Mouse (Mus musculus): Measurements from ENCODE around the gene Cyp26a1. TPM values are rescaled to one million over a fixed set of nuclear protein-coding genes. Genes with fewer than 3 reads are reported as not detected.

The Cyp26a1 gene
- polyA plus RNA-seq, 1 experiment from 2014 or later = 9.9 TPM

DNA sequence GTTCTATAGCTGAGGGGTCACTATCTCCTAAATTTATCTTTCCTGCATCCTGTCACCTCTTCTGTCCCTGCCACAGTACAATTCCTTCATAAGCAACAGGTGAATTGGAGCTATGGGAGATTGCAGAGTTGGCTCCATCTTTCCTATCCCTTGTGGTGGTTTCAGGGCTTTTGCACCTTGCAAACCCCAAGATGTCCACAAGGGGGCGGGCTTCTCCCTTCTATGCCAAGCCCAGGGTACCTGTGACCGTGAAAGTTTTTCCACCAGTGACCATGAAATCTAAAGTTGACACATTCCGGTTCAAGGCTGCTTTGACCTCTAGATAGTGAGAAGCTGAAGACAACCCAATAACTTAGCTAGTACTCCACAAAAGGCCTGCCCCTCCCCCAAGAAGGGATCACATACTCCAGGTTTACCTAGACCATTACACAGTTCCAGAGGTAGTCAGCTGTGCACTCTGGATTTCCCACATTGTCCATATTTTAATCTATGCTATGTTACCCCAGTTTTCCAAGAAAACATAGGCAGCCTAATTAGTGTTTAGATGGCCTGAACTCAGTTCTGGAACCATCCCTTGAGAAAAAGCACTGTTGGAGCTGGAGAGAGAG, 6.4 kb downstream of the Cyp26a1 start:
- Histone ChIP-seq H3K4me3 (ENCODE audit: low read depth, low read length) (no peak overlapping the region), H3K36me3 (ENCODE audit: control insufficient read depth, insufficient read depth, low read length) (no peaks in the 10 kb centered on the region), H3K9ac (replicated peaks; ENCODE audit: low read depth, low read length) (no peak overlapping the region), H3K27me3 (ENCODE audit: control insufficient read depth, insufficient read depth, low read length) (peaks cover 39% of the 10 kb centered on the region), H3K27ac (ENCODE audit: low read length) (no peak overlapping the region), H3K4me2 (replicated peaks; ENCODE audit: low read depth, low read length) (no peak overlapping the region), H3K9me3 (ENCODE audit: control insufficient read depth, low read depth, low read length) (no peaks in the 10 kb centered on the region), H3K4me1 (ENCODE audit: control insufficient read depth, insufficient read depth, low read length) (no peaks in the 10 kb centered on the region)
- 0 out of 2 replicates have a peak, but pooled peaks have one; percentile 23 for ATAC-seq (ENCODE audit: insufficient number of reproducible peaks, insufficient read depth, low FRiP score, low read depth)
- 9% methylated on average over 3 of the region's 3 CpGs for WGBS

DNA sequence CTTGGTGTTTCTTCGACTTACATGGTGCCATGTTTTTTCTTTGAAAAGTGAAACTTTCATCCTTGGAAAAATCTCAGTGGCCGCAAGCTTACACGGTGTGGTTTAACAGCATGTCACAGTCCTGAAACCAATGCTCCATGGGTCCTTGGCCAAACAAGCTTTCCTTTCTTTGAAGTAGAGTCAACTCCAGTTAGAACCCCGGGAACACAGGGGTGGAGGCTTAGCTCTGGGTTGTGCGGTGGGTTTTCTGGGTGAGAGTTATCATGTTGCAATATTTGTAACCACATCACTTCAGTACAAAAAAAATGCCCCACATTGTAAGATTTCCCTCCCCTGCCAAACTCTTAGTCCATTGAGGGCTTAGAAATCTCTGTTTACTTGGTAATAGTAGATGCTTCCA, 8.1 kb downstream of the Cyp26a1 start:
- no peaks in the 10 kb centered on the region for H3K36me3 ChIP-seq (ENCODE audit: control insufficient read depth, insufficient read depth, low read length)
- H3K4me1 ChIP-seq (ENCODE audit: control insufficient read depth, insufficient read depth, low read length) = no peaks in the 10 kb centered on the region
- no peak overlapping the region for H3K4me2 ChIP-seq (replicated peaks; ENCODE audit: low read depth, low read length)
- no peak for ATAC-seq (ENCODE audit: insufficient number of reproducible peaks, insufficient read depth, low FRiP score, low read depth)
- no peaks in the 10 kb centered on the region; the same call in 1 of the 2 replicates for H3K9me3 ChIP-seq (ENCODE audit: control insufficient read depth, low read depth, low read length)
- H3K27me3 ChIP-seq (ENCODE audit: control insufficient read depth, insufficient read depth, low read length) = peaks cover 23% of the 10 kb centered on the region
- no peak overlapping the region for H3K4me3 ChIP-seq (ENCODE audit: low read depth, low read length)
- no peak overlapping the region for H3K9ac ChIP-seq (replicated peaks; ENCODE audit: low read depth, low read length)
- H3K27ac ChIP-seq (ENCODE audit: low read length) = no peak overlapping the region
- WGBS = 85% methylated on average over 5 of the region's 5 CpGs

DNA sequence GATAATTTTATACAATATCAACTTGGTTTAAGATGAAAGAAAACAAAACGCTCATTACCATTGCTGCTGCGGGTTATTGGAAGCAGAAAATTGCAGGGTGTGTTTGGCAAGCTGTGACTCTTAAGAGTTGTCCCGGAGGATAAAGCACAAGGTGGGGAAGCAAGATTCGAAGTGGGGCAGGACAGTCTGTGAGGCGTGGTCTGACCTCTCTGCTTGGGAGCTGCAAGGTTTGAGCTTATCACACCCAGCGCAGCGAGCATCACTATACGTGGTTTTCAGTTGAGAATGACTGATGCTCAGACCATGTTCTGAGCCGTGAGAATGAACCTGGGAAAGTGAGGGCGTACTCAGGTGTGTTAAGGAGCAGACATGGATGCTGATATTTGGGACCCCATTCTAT, 17.1 kb downstream of the Cyp26a1 start:
- H3K4me2 ChIP-seq (replicated peaks; ENCODE audit: low read depth, low read length) = no peak overlapping the region
- H3K27me3 ChIP-seq (ENCODE audit: control insufficient read depth, insufficient read depth, low read length) = no peaks in the 10 kb centered on the region
- H3K36me3 ChIP-seq (ENCODE audit: control insufficient read depth, insufficient read depth, low read length) = no peaks in the 10 kb centered on the region
- no peaks in the 10 kb centered on the region for H3K4me1 ChIP-seq (ENCODE audit: control insufficient read depth, insufficient read depth, low read length)
- no peak for ATAC-seq (ENCODE audit: insufficient number of reproducible peaks, insufficient read depth, low FRiP score, low read depth)
- 64% methylated on average over 10 of the region's 10 CpGs for WGBS
- no peak overlapping the region for H3K4me3 ChIP-seq (ENCODE audit: low read depth, low read length)
- no peaks in the 10 kb centered on the region; the same call in 1 of the 2 replicates for H3K9me3 ChIP-seq (ENCODE audit: control insufficient read depth, low read depth, low read length)
- no peak overlapping the region for H3K27ac ChIP-seq (ENCODE audit: low read length)
- H3K9ac ChIP-seq (replicated peaks; ENCODE audit: low read depth, low read length) = no peak overlapping the region

DNA sequence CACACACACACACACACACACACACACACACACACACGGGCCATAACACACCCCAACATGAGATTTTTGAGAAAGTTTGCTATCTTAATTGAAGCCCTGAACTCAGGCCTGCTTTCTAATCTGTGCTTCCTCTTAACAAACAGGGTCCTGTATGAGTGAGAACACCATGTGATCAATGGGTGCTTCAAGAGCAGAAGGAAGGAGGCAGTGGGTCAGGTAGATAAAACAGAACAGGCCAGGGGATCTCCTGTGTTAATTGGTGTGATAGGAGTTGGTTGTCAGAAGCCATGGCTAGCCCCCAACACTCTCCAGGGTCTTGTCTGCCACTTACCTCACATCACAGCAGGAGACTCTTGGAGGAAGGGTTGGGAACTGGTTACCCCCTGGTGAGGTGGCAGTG, 18.4 kb downstream of the Cyp26a1 start:
- no peak overlapping the region for H3K27ac ChIP-seq (ENCODE audit: low read length)
- H3K4me2 ChIP-seq (replicated peaks; ENCODE audit: low read depth, low read length) = no peak overlapping the region
- no peaks in the 10 kb centered on the region for H3K9me3 ChIP-seq (ENCODE audit: control insufficient read depth, low read depth, low read length)
- no peaks in the 10 kb centered on the region for H3K36me3 ChIP-seq (ENCODE audit: control insufficient read depth, insufficient read depth, low read length)
- ATAC-seq (ENCODE audit: insufficient number of reproducible peaks, insufficient read depth, low FRiP score, low read depth) = no peak
- H3K4me3 ChIP-seq (ENCODE audit: low read depth, low read length) = no peak overlapping the region
- H3K27me3 ChIP-seq (ENCODE audit: control insufficient read depth, insufficient read depth, low read length) = no peaks in the 10 kb centered on the region
- no peak overlapping the region for H3K9ac ChIP-seq (replicated peaks; ENCODE audit: low read depth, low read length)
- no peaks in the 10 kb centered on the region for H3K4me1 ChIP-seq (ENCODE audit: control insufficient read depth, insufficient read depth, low read length)
- 61% methylated on average over 1 of the region's 1 CpGs for WGBS

DNA sequence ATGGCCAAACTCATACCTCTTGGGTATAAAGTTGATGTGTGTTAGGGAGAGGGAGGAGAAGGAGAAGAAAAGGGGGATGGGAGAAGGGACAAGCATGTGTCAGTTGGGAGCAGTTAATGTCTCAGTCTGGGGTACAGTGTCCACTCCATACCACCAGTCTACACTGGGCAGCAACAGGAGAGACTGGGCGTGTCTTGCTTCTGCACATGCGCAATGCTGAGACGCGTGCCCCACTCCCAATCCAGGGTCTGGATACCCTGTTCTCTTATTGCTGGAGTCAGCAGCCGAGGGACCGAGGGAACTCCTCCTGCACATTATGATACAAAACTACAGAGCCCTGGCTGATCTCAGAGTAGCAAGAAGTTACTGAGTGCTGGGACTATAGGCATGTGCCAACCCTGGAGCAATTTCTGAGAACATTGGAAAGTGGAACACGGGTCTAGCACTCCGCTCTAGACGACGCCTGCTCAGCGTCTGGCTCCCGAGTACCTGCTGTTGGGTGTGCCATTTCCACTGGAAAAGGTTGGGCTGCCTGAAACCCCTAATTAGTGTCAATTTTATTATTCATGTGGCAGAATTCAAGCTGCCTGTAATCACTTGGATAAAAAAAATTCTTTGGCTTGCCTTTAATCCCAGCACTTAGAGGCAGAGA, 19.1 kb downstream of the Cyp26a1 start:
- Histone ChIP-seq H3K4me1 (ENCODE audit: control insufficient read depth, insufficient read depth, low read length) (no peaks in the 10 kb centered on the region), H3K4me2 (replicated peaks; ENCODE audit: low read depth, low read length) (no peak overlapping the region), H3K36me3 (ENCODE audit: control insufficient read depth, insufficient read depth, low read length) (no peaks in the 10 kb centered on the region), H3K4me3 (ENCODE audit: low read depth, low read length) (no peak overlapping the region), H3K27ac (ENCODE audit: low read length) (no peak overlapping the region), H3K27me3 (ENCODE audit: control insufficient read depth, insufficient read depth, low read length) (no peaks in the 10 kb centered on the region), H3K9ac (replicated peaks; ENCODE audit: low read depth, low read length) (no peak overlapping the region), H3K9me3 (ENCODE audit: control insufficient read depth, low read depth, low read length) (no peaks in the 10 kb centered on the region)
- 83% methylated on average over 12 of the region's 12 CpGs for WGBS
- ATAC-seq (ENCODE audit: insufficient number of reproducible peaks, insufficient read depth, low FRiP score, low read depth) = no peak

DNA sequence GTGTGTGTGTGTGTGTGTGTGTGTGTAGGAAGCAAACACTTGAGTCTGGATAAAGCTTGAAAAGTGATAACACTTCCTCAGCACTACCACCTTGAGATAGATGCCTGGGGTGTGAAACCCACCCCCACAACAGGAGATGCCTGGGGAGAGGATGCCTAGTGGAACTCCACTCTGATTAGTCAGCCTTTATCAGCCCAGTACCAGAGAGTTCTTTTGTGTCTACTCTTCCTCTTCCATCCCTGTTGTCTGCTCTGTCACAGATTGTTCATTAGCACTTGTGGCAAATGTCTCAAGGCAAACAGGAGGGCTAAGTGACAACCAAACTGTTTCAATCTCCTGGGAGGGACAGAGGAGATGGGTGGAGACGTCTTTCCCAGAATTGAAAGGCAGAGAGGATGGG, 21.6 kb downstream of the Cyp26a1 start:
- Histone ChIP-seq H3K4me1 (ENCODE audit: control insufficient read depth, insufficient read depth, low read length) (no peaks in the 10 kb centered on the region), H3K4me3 (ENCODE audit: low read depth, low read length) (no peak overlapping the region), H3K36me3 (ENCODE audit: control insufficient read depth, insufficient read depth, low read length) (no peaks in the 10 kb centered on the region), H3K4me2 (replicated peaks; ENCODE audit: low read depth, low read length) (no peak overlapping the region), H3K9me3 (ENCODE audit: control insufficient read depth, low read depth, low read length) (no peaks in the 10 kb centered on the region), H3K27ac (ENCODE audit: low read length) (no peak overlapping the region), H3K27me3 (ENCODE audit: control insufficient read depth, insufficient read depth, low read length) (no peaks in the 10 kb centered on the region), H3K9ac (replicated peaks; ENCODE audit: low read depth, low read length) (no peak overlapping the region)
- whole genome bisulfite sequencing = 29% methylated on average over 1 of the region's 1 CpGs
- ATAC-seq (ENCODE audit: insufficient number of reproducible peaks, insufficient read depth, low FRiP score, low read depth) = no peak

DNA sequence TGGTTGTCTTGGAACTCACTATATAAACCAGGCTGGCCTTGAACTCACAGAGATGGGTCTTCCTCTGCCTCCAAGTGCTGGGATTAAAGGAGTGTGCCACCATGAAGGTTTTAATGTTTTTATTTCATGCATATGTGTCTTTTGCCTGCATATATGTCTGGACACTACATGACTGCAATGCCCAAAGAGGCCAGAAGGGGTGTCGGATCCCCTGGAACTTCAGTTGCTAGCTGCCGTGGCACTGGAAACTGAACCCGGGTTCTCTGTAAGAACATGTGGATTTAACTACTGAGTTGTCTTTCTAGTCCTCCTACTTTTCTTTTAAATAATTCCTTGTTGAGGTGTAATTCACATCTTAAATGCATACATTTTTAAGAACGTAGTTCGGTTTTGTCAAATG, 27.0 kb downstream of the Cyp26a1 start:
- H3K4me1 ChIP-seq (ENCODE audit: control insufficient read depth, insufficient read depth, low read length) = no peaks in the 10 kb centered on the region
- no peak for ATAC-seq (ENCODE audit: insufficient number of reproducible peaks, insufficient read depth, low FRiP score, low read depth)
- H3K27ac ChIP-seq (ENCODE audit: low read length) = no peak overlapping the region
- no peaks in the 10 kb centered on the region for H3K27me3 ChIP-seq (ENCODE audit: control insufficient read depth, insufficient read depth, low read length)
- no peak overlapping the region for H3K4me3 ChIP-seq (ENCODE audit: low read depth, low read length)
- 98% methylated on average over 5 of the region's 5 CpGs for WGBS
- H3K9me3 ChIP-seq (ENCODE audit: control insufficient read depth, low read depth, low read length) = no peaks in the 10 kb centered on the region
- no peak overlapping the region for H3K9ac ChIP-seq (replicated peaks; ENCODE audit: low read depth, low read length)
- H3K36me3 ChIP-seq (ENCODE audit: control insufficient read depth, insufficient read depth, low read length) = no peaks in the 10 kb centered on the region
- H3K4me2 ChIP-seq (replicated peaks; ENCODE audit: low read depth, low read length) = no peak overlapping the region

DNA sequence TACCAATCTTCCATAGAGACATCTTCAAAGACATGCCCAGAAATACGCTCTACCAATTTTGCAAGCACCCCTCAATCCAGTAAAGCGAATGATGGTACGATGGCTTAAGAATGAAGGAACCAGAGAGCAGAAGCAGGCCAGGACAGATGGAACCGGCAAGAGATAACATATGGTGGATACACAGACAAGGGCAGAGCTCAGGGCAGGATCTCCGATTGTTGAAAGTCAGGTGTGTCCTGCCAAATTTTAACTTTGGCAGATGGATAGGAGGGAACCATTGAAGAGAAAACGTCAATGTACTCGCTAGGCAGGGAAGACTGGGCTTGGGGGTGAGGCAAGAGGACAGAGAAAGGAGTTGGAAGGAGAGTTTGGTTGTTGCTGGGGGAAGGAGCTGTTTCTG, 29.0 kb downstream of the Cyp26a1 start:
- 88% methylated on average over 7 of the region's 7 CpGs for WGBS
- no peak overlapping the region for H3K9ac ChIP-seq (replicated peaks; ENCODE audit: low read depth, low read length)
- ATAC-seq (ENCODE audit: insufficient number of reproducible peaks, insufficient read depth, low FRiP score, low read depth) = no peak
- H3K4me3 ChIP-seq (ENCODE audit: low read depth, low read length) = no peak overlapping the region
- no peak overlapping the region for H3K27ac ChIP-seq (ENCODE audit: low read length)
- H3K27me3 ChIP-seq (ENCODE audit: control insufficient read depth, insufficient read depth, low read length) = no peaks in the 10 kb centered on the region
- no peak overlapping the region for H3K4me2 ChIP-seq (replicated peaks; ENCODE audit: low read depth, low read length)
- no peaks in the 10 kb centered on the region for H3K36me3 ChIP-seq (ENCODE audit: control insufficient read depth, insufficient read depth, low read length)
- H3K9me3 ChIP-seq (ENCODE audit: control insufficient read depth, low read depth, low read length) = no peaks in the 10 kb centered on the region
- no peaks in the 10 kb centered on the region for H3K4me1 ChIP-seq (ENCODE audit: control insufficient read depth, insufficient read depth, low read length)

DNA sequence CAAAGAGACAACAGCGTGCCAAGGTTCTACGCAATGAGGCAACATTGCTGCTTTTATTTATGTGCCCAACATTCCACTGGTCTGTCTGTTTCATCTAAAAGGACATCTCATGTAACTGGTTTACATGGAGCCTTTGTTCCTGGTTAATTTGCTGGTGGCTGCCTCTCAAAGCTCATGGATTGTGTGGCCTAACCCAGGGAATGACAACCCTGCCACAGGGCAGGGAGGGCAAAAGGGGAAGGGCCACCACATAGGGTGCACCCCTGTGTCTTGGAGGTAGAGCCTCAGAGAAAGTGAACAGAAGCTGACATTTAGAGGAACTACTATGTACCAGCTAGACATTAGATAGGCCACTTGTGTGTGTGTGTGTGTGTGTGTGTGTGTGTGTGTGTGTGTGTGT, 29.8 kb downstream of the Cyp26a1 start:
- ATAC-seq (ENCODE audit: insufficient number of reproducible peaks, insufficient read depth, low FRiP score, low read depth) = no peak
- Histone ChIP-seq H3K9me3 (ENCODE audit: control insufficient read depth, low read depth, low read length) (no peaks in the 10 kb centered on the region), H3K36me3 (ENCODE audit: control insufficient read depth, insufficient read depth, low read length) (no peaks in the 10 kb centered on the region), H3K4me3 (ENCODE audit: low read depth, low read length) (no peak overlapping the region), H3K9ac (replicated peaks; ENCODE audit: low read depth, low read length) (no peak overlapping the region), H3K27ac (ENCODE audit: low read length) (no peak overlapping the region), H3K27me3 (ENCODE audit: control insufficient read depth, insufficient read depth, low read length) (no peaks in the 10 kb centered on the region), H3K4me2 (replicated peaks; ENCODE audit: low read depth, low read length) (no peak overlapping the region), H3K4me1 (ENCODE audit: control insufficient read depth, insufficient read depth, low read length) (no peaks in the 10 kb centered on the region)
- WGBS = 88% methylated on average over 2 of the region's 2 CpGs

Data from stomach, embryonic 14.5 days (tissue).